Mouse (Mus musculus): ENCODE measurements around the gene Cib2.

DNA sequence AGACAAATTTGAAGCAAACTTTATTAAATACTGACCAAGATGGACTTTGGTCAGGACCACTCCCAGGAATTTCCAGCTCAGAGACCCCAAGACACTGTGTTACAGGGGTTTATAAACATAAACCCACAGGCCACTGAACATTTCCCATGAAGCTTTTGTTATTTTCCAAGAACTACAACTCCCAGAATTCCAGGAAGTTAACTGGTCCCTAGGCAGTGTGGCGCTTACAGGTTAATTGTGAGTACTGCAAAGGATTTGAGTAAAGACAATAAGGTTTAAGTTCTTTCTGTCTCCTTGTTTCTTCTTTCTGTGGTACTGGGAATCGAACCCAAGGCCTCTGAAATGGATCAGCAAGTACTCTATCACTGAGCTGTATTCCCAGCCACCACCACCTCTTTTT lies 8.7 kb upstream of the Cib2 start:
- TF ChIP-seq CTCF (IDR thresholded peaks at IDR 0.05; ENCODE audit: low read depth, low read length) (no peak), POLR2AphosphoS5 (IDR thresholded peaks at IDR 0.05; ENCODE audit: insufficient replicate concordance, low read depth, low read length) (no peak), GATA1 (IDR thresholded peaks at IDR 0.05; ENCODE audit: borderline replicate concordance, low read length) (no peak), TAL1 (conservative IDR thresholded peaks at IDR 0.05; ENCODE audit: low read depth, low read length) (no peak)
